Mouse (Mus musculus) heart, embryonic 10.5 days (tissue): ENCODE measurements around the gene Snx33. TPM values are rescaled to one million over a fixed set of nuclear protein-coding genes. Genes with fewer than 3 reads are reported as not detected.

Experiments used
- DNase-seq: peaks from one replicate; pipeline ENCODE4 v3.0.0-alpha.2; 2017; ENCODE audit warnings: low spot score
- H3K27ac ChIP-seq: fragments of 300-500 bp; sonication (generic); 2 replicates; pipeline ENCODE4 v1.5.1; 2016; ENCODE audit warnings: mild to moderate bottlenecking
- H3K27me3 ChIP-seq: fragments of 300-500 bp; sonication (generic); 2 replicates; pipeline ENCODE4 v1.6.1; 2016; ENCODE audit warnings: mild to moderate bottlenecking; ENCODE audit not compliant: poor library complexity, insufficient read depth, severe bottlenecking
- H3K36me3 ChIP-seq: fragments of 300-500 bp; sonication (generic); 2 replicates; pipeline ENCODE4 v1.6.1; 2016; ENCODE audit warnings: mild to moderate bottlenecking, moderate library complexity
- H3K4me1 ChIP-seq: fragments of 300-500 bp; sonication (generic); 2 replicates; pipeline ENCODE4 v1.6.1; 2016; ENCODE audit warnings: mild to moderate bottlenecking
- H3K4me3 ChIP-seq: fragments of 300-500 bp; sonication (generic); 2 replicates; pipeline ENCODE4 v1.5.1; 2016; ENCODE audit warnings: mild to moderate bottlenecking, moderate library complexity
- H3K9me3 ChIP-seq: fragments of 300-500 bp; sonication (generic); 2 replicates; pipeline ENCODE4 v1.6.1; 2016; ENCODE audit warnings: mild to moderate bottlenecking, moderate library complexity
- WGBS: fragments of 180-500 bp; shearing (Covaris S2); methylation state at CpG from one replicate; pipeline ENCODE4 v1.1.7; 2016; 5-methylcytosine and 5-hydroxymethylcytosine counted together
- polyA plus RNA-seq: library from polyadenylated mRNA; unstranded; fragments of >200 nt; fragmentation: Nextera tagmentation; extraction: Ambion mirVana; gene quantifications from 2 replicates; pipeline ENCODE4 v1.2.1, GENCODE M21; 2016

Gene Snx33
- polyA plus RNA-seq, 1 experiment from 2014 or later, result 8.0 TPM

DNA sequence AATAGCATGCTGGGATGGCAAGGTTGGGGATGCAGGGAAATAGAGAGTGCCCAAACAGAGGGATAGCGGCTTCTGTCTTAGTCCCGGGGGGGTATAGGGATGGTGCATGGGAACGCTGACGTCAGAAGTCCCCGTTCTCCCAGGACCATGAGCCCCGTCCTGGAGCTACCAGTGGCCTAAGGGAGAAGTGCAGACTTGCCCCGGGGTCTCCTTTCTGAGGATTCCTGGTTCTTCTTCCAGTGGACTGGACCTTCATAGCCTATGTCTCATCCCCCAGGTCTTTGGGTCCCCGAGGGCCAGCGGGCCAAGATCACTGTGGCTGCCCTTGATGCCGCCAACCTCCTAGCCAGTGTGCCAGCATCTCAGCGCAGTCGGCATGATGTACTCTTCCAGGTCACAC, 31.4 kb downstream of the Snx33 start:
- WGBS, result 91% methylated on average over 12 of the region's 12 CpGs
- no peak for DNase-seq
- Histone ChIP-seq H3K36me3 (peaks cover 46% of the 10 kb centered on the region), H3K4me3 (no peak overlapping the region), H3K27me3 (peaks cover 13% of the 10 kb centered on the region), H3K4me1 (peaks cover 53% of the 10 kb centered on the region), H3K9me3 (no peaks in the 10 kb centered on the region), H3K27ac (no peak overlapping the region)

DNA sequence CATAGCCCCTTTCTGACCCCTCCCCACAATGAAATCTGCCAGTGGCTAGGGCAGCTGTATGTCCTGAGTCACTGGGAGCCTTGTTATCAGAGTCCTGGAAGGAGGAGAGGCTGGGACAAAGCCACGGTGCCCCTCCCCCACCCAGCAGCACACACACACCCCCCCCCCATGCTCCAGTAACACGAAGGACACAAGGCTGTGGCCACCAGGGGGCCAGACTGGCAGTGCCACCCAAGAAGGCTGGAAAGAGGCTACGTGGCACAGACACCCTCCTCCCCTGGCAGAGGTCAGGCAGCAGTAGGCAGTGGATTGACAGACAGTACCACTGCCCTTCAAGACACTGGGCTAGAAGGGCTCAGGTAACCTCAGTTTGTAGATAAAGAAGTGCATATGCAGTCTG, 34.2 kb downstream of the Snx33 start:
- 14% methylated on average over 3 of the region's 3 CpGs for WGBS

DNA sequence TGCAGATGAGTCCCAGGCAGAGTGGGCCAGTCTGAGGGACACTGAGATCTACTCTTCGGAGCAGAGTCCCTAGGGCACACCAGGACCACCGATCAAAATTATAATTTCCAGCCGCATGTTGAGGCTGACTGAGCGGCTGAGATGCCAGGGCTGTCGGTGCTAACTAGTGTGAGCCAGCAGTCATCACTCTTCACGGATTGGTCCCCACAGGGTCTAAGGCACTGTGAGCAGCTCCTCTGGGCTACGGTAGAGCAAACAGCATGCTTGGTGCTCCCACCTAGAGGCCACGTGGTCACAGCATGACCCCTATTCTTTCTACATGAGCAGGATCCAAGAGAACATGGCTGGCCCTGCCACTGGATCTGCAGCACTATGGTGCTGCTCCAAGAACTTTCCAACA, 34.9 kb downstream of the Snx33 start:
- Histone ChIP-seq H3K9me3 (no peaks in the 10 kb centered on the region), H3K27me3 (peaks cover 23% of the 10 kb centered on the region), H3K4me1 (peaks cover 45% of the 10 kb centered on the region), H3K27ac (peak overlapping the region; percentile 37; the same call in 1 of the 2 replicates), H3K36me3 (peaks cover 66% of the 10 kb centered on the region), H3K4me3 (no peak overlapping the region)
- WGBS, result 60% methylated on average over 8 of the region's 8 CpGs
- no peak for DNase-seq

More for the DNA sequence above, 34.2 kb downstream of the Snx33 start:
- Histone ChIP-seq H3K4me1 (peaks cover 52% of the 10 kb centered on the region), H3K4me3 (no peak overlapping the region), H3K27me3 (peaks cover 20% of the 10 kb centered on the region), H3K36me3 (peaks cover 60% of the 10 kb centered on the region), H3K27ac (peak overlapping the region; percentile 37; the same call in 1 of the 2 replicates), H3K9me3 (no peaks in the 10 kb centered on the region)
- no peak for DNase-seq

DNA sequence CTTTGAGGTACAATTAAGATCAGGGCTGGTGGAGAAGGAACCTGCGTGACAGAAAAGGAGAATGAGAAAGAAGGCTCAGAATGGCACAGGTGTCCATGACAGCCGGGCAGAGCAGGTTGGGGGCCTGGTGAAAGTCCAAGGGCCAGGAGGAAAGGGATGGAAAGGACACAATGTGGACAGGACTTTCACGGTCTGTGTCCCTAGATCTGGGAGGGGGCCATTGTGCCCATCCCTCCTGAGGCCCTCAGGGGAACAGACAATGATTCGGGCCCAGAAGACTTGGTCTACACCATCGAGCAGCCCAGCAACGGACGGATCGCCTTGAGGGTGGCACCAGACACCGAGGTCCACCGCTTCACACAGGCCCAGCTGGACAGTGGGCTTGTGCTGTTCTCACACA, 36.1 kb downstream of the Snx33 start:
- DNase-seq, result no peak
- Histone ChIP-seq H3K4me1 (peaks cover 43% of the 10 kb centered on the region), H3K36me3 (peaks cover 67% of the 10 kb centered on the region), H3K9me3 (no peaks in the 10 kb centered on the region), H3K4me3 (no peak overlapping the region), H3K27ac (no peak overlapping the region), H3K27me3 (peaks cover 32% of the 10 kb centered on the region)
- WGBS, result 86% methylated on average over 10 of the region's 10 CpGs

DNA sequence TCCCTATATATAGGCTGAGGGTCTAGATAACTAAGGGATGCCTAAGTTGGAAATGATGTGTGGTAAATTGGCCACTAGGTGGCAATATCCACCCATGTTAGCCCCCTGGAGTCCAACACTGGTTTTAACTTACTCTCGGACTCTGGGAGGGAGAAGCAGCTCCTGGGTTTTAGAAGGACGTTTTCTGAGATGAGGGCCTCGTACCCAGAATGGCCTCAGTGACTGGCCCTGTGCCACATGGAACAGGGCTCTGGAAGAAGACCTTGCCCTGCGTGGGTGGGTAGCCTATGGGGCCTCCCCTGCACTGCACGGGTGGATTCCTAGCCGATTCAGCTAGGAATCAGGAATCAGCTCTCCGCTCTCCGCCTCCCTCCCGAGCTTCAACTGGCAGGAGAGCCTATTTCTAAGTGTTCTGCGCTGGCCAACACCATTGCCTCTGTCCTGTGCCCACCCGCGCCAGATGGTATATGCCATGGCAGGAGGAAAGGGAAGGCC, 36.6 kb downstream of the Snx33 start:
- peaks cover 67% of the 10 kb centered on the region for H3K36me3 ChIP-seq
- peaks cover 43% of the 10 kb centered on the region for H3K4me1 ChIP-seq
- DNase-seq, result peak; percentile 86
- no peaks in the 10 kb centered on the region for H3K9me3 ChIP-seq
- H3K27me3 ChIP-seq, result peaks cover 32% of the 10 kb centered on the region
- 32% methylated on average over 12 of the region's 12 CpGs for WGBS
- H3K4me3 ChIP-seq, result peak overlapping the region; percentile 16; the same call in 1 of the 2 replicates
- no peak overlapping the region for H3K27ac ChIP-seq

DNA sequence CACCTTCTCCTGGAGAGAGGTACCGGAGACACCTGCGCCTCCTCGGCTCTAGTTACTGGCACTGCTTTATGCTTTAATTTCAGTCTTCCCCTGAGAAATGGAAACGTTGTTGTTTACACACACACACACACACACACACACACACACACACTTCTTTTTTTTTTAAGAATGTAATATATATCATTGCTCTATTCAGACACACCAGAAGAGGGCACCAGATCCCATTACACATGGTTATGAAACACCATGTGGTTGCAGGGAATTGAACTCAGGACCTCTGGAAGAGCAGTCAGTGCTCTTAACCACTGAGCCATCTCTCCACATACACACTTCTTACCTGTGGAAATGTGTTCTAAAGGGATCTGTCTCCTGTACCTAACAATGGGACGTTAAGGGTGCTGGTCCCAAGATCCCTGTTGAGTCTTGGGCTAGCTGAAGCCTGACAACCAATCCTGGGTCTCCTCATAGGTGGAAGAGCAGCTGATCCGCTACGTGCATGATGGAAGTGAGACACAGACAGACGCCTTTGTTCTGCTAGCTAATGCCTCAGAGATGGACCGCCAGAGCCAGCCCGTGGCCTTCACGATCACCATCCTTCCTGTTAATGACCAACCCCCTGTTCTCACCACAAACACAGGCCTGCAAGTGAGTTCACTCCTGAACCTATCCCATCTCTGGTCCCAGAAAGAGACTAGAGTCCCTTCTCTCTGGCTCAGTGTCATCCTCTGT, 37.5 kb downstream of the Snx33 start:
- H3K27ac ChIP-seq, result no peak overlapping the region
- H3K4me3 ChIP-seq, result no peak overlapping the region
- no peaks in the 10 kb centered on the region for H3K9me3 ChIP-seq
- peaks cover 70% of the 10 kb centered on the region for H3K36me3 ChIP-seq
- H3K27me3 ChIP-seq, result peaks cover 32% of the 10 kb centered on the region
- WGBS, result 72% methylated on average over 11 of the region's 11 CpGs
- no peak for DNase-seq
- H3K4me1 ChIP-seq, result peaks cover 43% of the 10 kb centered on the region

DNA sequence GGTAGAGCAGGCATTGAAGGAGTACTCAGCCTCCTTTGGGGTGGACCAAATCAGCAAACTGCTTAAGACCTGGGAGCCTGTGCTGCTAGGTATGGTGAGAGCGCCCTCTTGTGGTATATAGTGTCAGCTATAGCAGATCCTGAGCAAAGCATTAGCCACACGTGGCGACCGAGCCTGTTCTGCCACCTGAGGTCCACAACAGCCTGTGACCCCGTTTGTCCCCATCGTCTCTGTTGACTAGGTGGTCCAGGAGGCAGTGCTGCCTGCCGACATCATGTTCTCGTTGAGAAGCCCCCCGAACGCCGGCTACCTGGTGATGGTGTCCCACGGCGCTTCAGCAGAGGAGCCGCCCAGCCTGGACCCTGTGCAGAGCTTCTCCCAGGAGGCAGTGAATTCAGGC, 38.4 kb downstream of the Snx33 start:
- WGBS, result 9% methylated on average over 14 of the region's 14 CpGs
- Histone ChIP-seq H3K9me3 (no peaks in the 10 kb centered on the region), H3K27ac (no peak overlapping the region), H3K36me3 (peaks cover 70% of the 10 kb centered on the region), H3K27me3 (peaks cover 38% of the 10 kb centered on the region), H3K4me3 (peak overlapping the region; percentile 33), H3K4me1 (peaks cover 43% of the 10 kb centered on the region)
- peak; percentile 88 for DNase-seq

DNA sequence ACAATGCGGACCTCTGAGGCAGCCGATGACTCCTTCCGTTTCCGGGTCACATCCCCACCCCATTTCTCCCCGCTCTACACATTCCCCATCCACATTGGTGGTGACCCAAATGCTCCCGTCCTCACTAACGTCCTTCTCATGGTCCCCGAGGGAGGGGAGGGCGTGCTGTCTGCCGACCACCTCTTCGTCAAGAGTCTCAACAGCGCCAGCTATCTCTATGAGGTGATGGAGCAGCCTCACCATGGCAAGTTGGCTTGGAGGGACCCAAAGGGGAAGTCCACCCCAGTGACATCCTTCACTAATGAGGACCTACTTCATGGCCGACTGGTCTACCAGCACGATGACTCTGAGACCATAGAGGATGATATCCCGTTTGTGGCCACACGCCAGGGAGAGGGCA, 40.6 kb downstream of the Snx33 start:
- Histone ChIP-seq H3K27me3 (peaks cover 33% of the 10 kb centered on the region), H3K27ac (no peak overlapping the region), H3K4me1 (peaks cover 26% of the 10 kb centered on the region), H3K4me3 (no peak overlapping the region), H3K36me3 (peaks cover 83% of the 10 kb centered on the region), H3K9me3 (no peaks in the 10 kb centered on the region)
- DNase-seq, result no peak
- 89% methylated on average over 16 of the region's 16 CpGs for WGBS

- no peak for DNase-seq
- H3K4me3 ChIP-seq, result no peak overlapping the region
- peaks cover 28% of the 10 kb centered on the region for H3K4me1 ChIP-seq
- H3K27me3 ChIP-seq, result peaks cover 24% of the 10 kb centered on the region; the same call in 1 of the 2 replicates
- H3K36me3 ChIP-seq, result peaks cover 79% of the 10 kb centered on the region
- no peaks in the 10 kb centered on the region for H3K9me3 ChIP-seq
- H3K27ac ChIP-seq, result no peak overlapping the region
- WGBS, result 86% methylated on average over 15 of the region's 15 CpGs
Observed at GRCm38 (mm10) chr9:56886601-56887000, 41.6 kb downstream of the Snx33 start.

DNA sequence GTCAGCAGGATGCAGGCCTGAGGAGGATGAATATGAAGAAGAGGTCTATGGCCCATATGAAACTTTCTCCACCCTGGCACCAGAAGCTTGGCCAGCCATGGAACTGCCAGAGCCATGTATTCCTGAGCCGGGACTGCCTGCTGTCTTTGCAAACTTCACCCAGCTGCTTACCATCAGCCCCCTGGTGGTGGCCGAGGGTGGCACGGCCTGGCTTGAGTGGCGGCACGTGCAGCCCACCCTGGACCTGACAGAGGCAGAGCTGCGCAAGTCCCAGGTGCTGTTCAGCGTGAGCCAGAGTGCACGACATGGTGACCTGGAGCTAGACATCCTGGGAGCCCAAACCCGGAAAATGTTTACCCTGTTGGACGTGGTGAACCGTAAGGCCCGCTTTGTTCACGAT, 42.1 kb downstream of the Snx33 start:
- no peaks in the 10 kb centered on the region for H3K9me3 ChIP-seq
- no peak for DNase-seq
- H3K4me1 ChIP-seq, result peaks cover 28% of the 10 kb centered on the region
- H3K4me3 ChIP-seq, result no peak overlapping the region
- WGBS, result 57% methylated on average over 13 of the region's 13 CpGs
- no peak overlapping the region for H3K27ac ChIP-seq
- peaks cover 82% of the 10 kb centered on the region for H3K36me3 ChIP-seq
- peaks cover 24% of the 10 kb centered on the region; the same call in 1 of the 2 replicates for H3K27me3 ChIP-seq

DNA sequence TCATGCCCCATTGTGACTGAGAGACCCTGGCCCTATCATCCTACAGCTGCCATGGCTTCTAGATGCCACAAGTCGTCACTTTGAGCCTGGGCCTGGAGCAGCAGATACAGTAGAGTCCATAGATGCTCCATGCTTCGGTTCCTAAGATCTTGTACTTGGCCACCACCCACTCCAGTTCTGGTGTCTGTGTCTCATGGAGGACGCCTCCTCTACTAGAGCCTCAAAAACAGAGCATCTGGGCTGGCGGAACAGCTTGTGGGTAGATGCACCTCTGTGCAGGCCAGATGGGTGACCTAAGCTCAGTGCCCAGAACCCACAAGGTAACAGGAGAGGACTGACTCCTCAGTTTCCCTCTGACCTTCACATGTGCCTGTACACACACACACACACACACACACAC, 43.8 kb downstream of the Snx33 start:
- Histone ChIP-seq H3K27me3 (peaks cover 19% of the 10 kb centered on the region; the same call in 1 of the 2 replicates), H3K36me3 (peaks cover 71% of the 10 kb centered on the region), H3K4me1 (peaks cover 34% of the 10 kb centered on the region), H3K27ac (no peak overlapping the region), H3K4me3 (no peak overlapping the region), H3K9me3 (no peaks in the 10 kb centered on the region)
- no peak for DNase-seq
- 80% methylated on average over 4 of the region's 4 CpGs for WGBS

GRCm38 (mm10) chr9:56883470-56883869, 44.7 kb downstream of the Snx33 start:
- peaks cover 34% of the 10 kb centered on the region for H3K4me1 ChIP-seq
- WGBS, result 85% methylated on average over 7 of the region's 7 CpGs
- H3K27ac ChIP-seq, result peak overlapping the region; percentile 33; the same call in 1 of the 2 replicates
- H3K9me3 ChIP-seq, result no peaks in the 10 kb centered on the region
- H3K4me3 ChIP-seq, result no peak overlapping the region
- no peak for DNase-seq
- peaks cover 64% of the 10 kb centered on the region for H3K36me3 ChIP-seq
- H3K27me3 ChIP-seq, result peaks cover 17% of the 10 kb centered on the region; the same call in 1 of the 2 replicates

DNA sequence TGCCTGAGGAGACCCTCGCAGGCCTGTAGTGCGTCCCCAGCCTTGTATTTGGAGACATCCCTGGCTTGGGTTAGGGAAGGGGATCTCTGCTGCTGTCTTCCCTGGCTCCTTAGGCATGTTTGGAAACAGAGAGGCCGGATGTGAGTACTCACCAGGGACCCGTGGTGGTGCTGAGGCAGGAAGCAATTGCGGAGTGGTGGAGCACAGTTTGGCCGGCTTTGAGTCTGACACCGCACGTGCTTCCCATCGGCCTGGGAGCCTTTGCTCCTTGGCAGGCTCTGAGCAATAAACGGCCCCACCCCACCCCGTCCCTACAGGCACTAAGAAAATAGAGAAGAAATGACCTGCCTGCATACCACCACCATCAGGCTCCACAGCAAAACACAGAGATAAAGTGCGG, 45.4 kb downstream of the Snx33 start:
- Histone ChIP-seq H3K4me1 (peaks cover 34% of the 10 kb centered on the region), H3K36me3 (peaks cover 57% of the 10 kb centered on the region), H3K4me3 (no peak overlapping the region), H3K27me3 (peaks cover 10% of the 10 kb centered on the region; the same call in 1 of the 2 replicates), H3K27ac (peak overlapping the region; percentile 26; the same call in 1 of the 2 replicates), H3K9me3 (no peaks in the 10 kb centered on the region)
- WGBS, result 74% methylated on average over 12 of the region's 12 CpGs
- DNase-seq, result no peak
